Mouse (Mus musculus) heart, embryonic 12.5 days (tissue): ENCODE results near the gene Txnrd2. TPM values are rescaled to one million over a fixed set of nuclear protein-coding genes. Genes with fewer than 3 reads are reported as not detected.

Experiments used
- ATAC-seq: fragments of 200-750 bp; cut with Nextera tagmentation; 2 replicates; pipeline ENCODE4 v1.8.0; 2017; ENCODE audit warnings: moderate TSS enrichment, moderate library complexity; ENCODE audit not compliant: insufficient number of reproducible peaks, low FRiP score
- H3K27ac ChIP-seq: fragments of 300-500 bp; sonication (generic); 2 replicates; pipeline ENCODE4 v1.5.1; 2016; ENCODE audit warnings: mild to moderate bottlenecking, moderate library complexity; ENCODE audit not compliant: poor library complexity, severe bottlenecking
- H3K27me3 ChIP-seq: fragments of 300-500 bp; sonication (generic); replicated peaks from 2 replicates; pipeline ENCODE4 v1.6.1; 2016; ENCODE audit warnings: mild to moderate bottlenecking, moderate library complexity
- H3K36me3 ChIP-seq: fragments of 300-500 bp; sonication (generic); 2 replicates; pipeline ENCODE4 v1.6.1; 2016; ENCODE audit warnings: mild to moderate bottlenecking, moderate library complexity
- H3K4me1 ChIP-seq: fragments of 300-500 bp; sonication (generic); replicated peaks from 2 replicates; pipeline ENCODE4 v1.6.1; 2016; ENCODE audit warnings: mild to moderate bottlenecking
- H3K4me2 ChIP-seq: fragments of 300-500 bp; sonication (generic); 2 replicates; pipeline ENCODE4 v1.6.1; 2016; ENCODE audit warnings: mild to moderate bottlenecking, moderate library complexity
- H3K4me3 ChIP-seq: fragments of 300-500 bp; sonication (generic); 2 replicates; pipeline ENCODE4 v1.5.1; 2016; ENCODE audit warnings: mild to moderate bottlenecking
- H3K9ac ChIP-seq: fragments of 300-500 bp; sonication (generic); 2 replicates; pipeline ENCODE4 v1.6.1; 2016; ENCODE audit warnings: mild to moderate bottlenecking, moderate library complexity
- H3K9me3 ChIP-seq: fragments of 300-500 bp; sonication (generic); replicated peaks from 2 replicates; pipeline ENCODE4 v1.6.1; 2016; ENCODE audit warnings: mild to moderate bottlenecking, moderate library complexity
- WGBS: fragments of 180-500 bp; shearing (Covaris S2); methylation state at CpG from one replicate; pipeline ENCODE4 v1.1.7; 2016; 5-methylcytosine and 5-hydroxymethylcytosine counted together
- polyA plus RNA-seq: library from polyadenylated mRNA; unstranded; fragments of >200 nt; fragmentation: Nextera tagmentation; extraction: Ambion mirVana; gene quantifications from 2 replicates; pipeline ENCODE4 v1.2.1, GENCODE M21; 2016

Txnrd2 gene
- polyA plus RNA-seq, 1 experiment from 2014 or later: 34.9 TPM

DNA sequence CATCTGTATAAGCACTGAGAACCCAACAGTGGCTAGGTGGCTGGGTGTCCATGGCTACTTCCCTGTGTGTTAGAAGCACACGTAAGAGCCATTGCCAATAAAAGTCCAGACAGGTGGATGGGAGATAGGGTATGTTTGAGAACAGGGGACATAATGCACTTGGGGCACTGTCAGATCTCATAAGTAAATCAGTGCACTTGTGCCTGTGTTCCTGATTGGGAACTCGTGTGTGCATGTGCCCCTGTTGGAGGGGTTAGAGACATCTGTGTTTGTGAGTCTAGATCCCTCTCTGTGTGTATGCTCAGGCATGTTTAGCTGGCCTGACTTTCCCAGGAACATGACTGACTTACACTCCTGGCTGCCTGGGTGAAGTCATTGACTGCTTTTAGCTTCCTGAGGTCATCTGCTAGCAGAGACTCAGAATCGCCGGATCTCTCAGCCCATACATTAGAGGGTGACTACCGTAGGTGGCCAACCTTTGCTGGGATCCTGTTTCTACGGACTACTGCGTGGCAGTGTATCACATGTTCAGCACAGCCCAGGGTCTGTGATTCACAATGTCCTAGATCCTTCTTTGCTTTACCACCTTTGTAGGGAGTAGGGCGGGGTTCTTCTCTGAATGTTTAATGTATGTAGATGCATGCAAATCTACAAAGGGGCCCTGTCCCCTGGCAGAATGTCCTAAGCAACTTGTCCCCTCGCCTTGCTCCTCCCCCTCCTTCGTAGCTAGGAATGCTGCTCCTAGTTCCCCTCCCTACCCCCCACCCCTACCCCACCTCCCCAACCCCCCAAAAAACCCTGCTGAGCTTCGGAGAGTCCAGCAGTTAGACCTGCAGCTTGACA is 31.2 kb upstream of the Txnrd2 start:
- WGBS: 18% methylated on average over 11 of the region's 11 CpGs
- Histone ChIP-seq H3K27me3 (no peaks in the 10 kb centered on the region), H3K9ac (peak overlapping the region; percentile 57), H3K4me1 (peaks cover 54% of the 10 kb centered on the region), H3K27ac (peak overlapping the region; percentile 97), H3K4me3 (0 out of 2 replicates have a peak overlapping the region, but pooled peaks have one; percentile 3), H3K9me3 (no peaks in the 10 kb centered on the region), H3K4me2 (peak overlapping the region; percentile 53), H3K36me3 (peaks cover 33% of the 10 kb centered on the region)
- no peak for ATAC-seq

DNA sequence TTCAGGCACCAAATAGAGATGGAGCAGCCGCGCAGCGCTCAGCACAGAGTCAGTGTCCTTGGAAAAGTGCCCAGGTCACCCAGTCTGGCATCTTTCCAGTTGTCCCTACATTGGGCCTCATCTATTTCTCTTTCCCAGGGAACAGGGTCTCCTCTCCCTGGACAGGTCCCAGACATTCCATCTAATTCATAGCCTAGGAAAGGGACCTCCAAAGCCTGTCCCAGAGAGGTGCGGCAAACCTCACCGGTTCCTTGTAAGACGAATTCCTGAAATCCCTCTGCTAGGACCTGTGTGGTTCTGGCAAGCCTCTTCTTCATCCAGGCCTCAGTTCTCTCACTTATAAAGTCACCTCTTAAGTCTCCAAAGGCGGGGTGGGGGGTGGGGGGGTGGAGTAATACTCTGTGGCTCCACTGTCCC is 30.6 kb upstream of the Txnrd2 start:
- Histone ChIP-seq H3K27me3 (no peaks in the 10 kb centered on the region), H3K4me3 (0 out of 2 replicates have a peak overlapping the region, but pooled peaks have one; percentile 1), H3K4me2 (peak overlapping the region; percentile 53), H3K4me1 (peaks cover 60% of the 10 kb centered on the region), H3K36me3 (peaks cover 37% of the 10 kb centered on the region), H3K27ac (peak overlapping the region; percentile 97), H3K9me3 (no peaks in the 10 kb centered on the region), H3K9ac (peak overlapping the region; percentile 63)
- ATAC-seq: peak; percentile 26; the same call in 1 of the 2 replicates
- 21% methylated on average over 6 of the region's 7 CpGs for WGBS

DNA sequence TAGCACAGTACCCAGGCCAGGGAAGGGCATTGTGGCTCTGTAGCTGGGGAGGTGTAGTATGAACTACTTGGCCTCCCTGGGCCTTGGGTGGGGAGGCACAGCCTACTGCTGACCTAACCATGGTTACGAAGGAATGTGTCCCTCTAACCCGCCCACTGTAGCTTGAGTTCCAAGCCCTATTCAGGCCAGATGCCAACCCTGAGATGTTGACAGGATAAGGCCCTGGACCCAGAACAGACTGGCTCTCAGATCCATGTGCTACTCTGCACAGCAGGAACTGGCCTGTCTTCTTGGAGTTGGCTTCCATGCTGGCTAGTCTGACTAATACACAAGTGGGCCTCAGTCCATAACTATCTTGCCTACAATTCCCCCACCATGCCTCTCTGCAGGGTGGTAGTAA is 30.0 kb upstream of the Txnrd2 start:
- Histone ChIP-seq H3K4me2 (peak overlapping the region; percentile 53), H3K4me3 (no peak overlapping the region), H3K4me1 (peaks cover 66% of the 10 kb centered on the region), H3K9ac (peak overlapping the region; percentile 63), H3K27ac (peak overlapping the region; percentile 97), H3K27me3 (no peaks in the 10 kb centered on the region), H3K9me3 (no peaks in the 10 kb centered on the region), H3K36me3 (peaks cover 37% of the 10 kb centered on the region)
- no peak for ATAC-seq
- 54% methylated on average over 2 of the region's 2 CpGs for WGBS

DNA sequence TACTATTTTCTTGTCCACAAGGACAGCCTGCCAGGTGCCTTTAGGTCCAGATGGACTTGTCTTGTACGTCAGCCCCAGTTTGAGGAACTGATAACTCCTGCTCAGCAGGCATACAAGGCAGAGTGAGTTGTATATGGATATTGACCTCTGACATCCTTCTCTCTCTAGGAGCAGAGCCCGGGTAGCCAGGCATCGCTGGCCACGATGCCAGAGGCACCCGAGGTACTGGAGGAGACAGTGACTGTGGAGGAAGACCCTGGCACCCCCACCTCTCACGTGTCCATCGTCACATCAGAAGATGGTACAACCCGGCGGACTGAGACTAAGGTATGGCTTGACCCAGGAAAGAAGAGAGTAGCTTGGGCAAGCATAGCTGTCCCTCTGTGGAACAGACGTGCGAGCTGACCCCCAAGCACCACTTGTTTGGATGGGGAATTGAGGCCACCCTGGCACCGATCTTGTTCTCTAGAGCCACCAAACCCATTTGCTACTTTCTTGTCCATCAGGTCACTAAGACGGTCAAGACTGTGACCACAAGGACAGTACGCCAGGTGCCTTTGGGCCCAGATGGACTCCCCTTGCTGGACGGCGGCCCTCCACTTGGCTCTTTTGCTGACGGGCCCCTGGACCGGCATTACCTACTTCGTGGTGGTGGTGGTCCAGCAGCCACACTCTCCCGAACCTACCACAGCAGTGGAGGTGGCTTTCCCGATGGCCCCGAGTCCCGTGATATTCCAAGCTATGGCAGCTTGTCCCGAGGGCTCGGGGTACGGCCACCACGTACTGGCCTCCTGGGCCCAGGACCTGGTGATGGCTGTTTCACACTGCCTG is 29.2 kb upstream of the Txnrd2 start:
- H3K4me2 ChIP-seq: no peak overlapping the region
- no peak overlapping the region for H3K9ac ChIP-seq
- ATAC-seq: no peak
- H3K4me3 ChIP-seq: no peak overlapping the region
- peaks cover 71% of the 10 kb centered on the region for H3K4me1 ChIP-seq
- H3K9me3 ChIP-seq: no peaks in the 10 kb centered on the region
- H3K36me3 ChIP-seq: peaks cover 45% of the 10 kb centered on the region
- H3K27me3 ChIP-seq: no peaks in the 10 kb centered on the region
- WGBS: 93% methylated on average over 27 of the region's 27 CpGs
- H3K27ac ChIP-seq: peak overlapping the region; percentile 97

DNA sequence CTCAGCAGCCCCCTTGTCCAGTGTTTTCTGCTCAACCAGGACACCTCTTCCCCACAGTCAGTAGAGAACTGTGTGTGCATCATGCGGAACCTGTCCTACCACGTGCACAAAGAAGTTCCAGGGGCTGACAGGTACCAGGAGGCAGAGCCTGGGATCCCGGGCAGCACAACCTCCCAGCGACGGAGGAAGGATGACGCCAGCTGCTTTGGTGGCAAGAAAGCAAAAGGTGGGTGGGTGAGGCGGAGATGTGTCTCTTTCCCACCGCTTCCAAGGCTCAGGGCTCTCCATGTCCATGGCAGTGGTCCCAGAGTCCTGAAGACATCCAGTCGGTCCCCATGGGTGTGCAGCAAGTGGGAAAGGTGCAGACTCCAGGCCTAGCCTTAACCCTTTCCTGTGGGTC is 26.2 kb upstream of the Txnrd2 start:
- no peaks in the 10 kb centered on the region for H3K27me3 ChIP-seq
- H3K4me3 ChIP-seq: no peak overlapping the region
- no peak overlapping the region for H3K9ac ChIP-seq
- 77% methylated on average over 9 of the region's 9 CpGs for WGBS
- H3K36me3 ChIP-seq: peaks cover 75% of the 10 kb centered on the region
- no peak overlapping the region for H3K4me2 ChIP-seq
- no peaks in the 10 kb centered on the region for H3K9me3 ChIP-seq
- H3K27ac ChIP-seq: peak overlapping the region; percentile 26; the same call in 1 of the 2 replicates
- H3K4me1 ChIP-seq: peaks cover 43% of the 10 kb centered on the region
- ATAC-seq: no peak

DNA sequence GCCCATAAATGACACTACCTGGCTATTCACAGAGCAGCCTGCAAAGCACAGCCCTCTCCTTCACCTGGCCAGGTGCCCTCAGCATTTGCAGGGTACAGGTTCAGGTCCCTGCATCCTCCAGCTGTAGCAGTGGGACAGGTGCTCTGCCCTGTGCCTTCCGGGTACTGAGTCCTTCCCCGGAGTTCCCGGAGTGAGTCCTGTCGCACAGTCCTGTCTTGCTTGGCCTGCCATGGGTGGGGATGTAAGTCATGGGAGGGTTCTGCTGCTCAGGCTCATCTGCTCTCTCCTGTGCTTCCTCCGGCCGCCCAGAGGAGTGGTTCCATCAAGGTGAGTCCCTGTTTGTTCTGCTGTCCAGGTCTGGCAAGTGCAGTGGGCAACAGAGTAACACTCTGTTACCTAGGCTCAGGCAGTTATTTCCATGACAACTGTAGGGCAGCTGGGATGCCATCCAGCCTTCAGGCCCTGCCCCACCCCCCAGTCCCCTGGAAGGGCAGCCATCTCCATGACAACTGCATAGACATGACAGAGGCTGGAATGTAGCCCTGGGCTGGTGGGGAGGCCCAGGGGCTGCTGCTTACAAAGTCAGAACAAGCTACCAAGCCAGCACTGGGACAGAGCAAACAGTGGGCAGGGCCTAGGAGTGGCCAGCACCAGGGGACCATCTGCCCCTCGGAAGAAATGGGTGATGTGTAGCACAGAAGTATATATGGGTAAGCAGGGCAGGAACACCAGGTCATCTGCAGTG is 25.5 kb upstream of the Txnrd2 start:
- H3K4me3 ChIP-seq: no peak overlapping the region
- H3K4me2 ChIP-seq: 0 out of 2 replicates have a peak overlapping the region, but pooled peaks have one; percentile 5
- WGBS: 49% methylated on average over 7 of the region's 7 CpGs
- H3K27ac ChIP-seq: peak overlapping the region; percentile 26
- no peaks in the 10 kb centered on the region for H3K9me3 ChIP-seq
- ATAC-seq: peak; percentile 52
- peaks cover 81% of the 10 kb centered on the region for H3K36me3 ChIP-seq
- peaks cover 41% of the 10 kb centered on the region for H3K4me1 ChIP-seq
- no peak overlapping the region for H3K9ac ChIP-seq
- H3K27me3 ChIP-seq: no peaks in the 10 kb centered on the region

DNA sequence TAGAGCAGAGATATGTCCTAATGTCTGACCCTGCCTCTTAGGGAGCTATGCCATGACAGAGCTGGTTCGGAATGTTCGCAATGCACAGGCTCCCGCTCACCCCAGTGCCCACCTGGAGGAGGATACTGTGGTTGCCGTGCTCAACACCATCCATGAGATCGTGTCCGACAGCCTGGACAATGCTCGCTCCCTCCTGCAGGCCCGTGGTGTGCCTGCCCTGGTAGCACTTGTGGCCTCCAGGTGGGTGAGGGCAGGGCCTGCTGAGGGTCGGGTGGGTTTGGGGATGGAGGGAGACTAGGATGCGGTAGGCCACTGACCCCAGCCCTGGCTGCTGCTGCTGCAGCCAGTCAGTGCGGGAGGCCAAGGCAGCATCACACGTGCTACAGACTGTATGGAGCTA is 22.9 kb upstream of the Txnrd2 start:
- no peak for ATAC-seq
- WGBS: 85% methylated on average over 12 of the region's 12 CpGs
- H3K9me3 ChIP-seq: no peaks in the 10 kb centered on the region

DNA sequence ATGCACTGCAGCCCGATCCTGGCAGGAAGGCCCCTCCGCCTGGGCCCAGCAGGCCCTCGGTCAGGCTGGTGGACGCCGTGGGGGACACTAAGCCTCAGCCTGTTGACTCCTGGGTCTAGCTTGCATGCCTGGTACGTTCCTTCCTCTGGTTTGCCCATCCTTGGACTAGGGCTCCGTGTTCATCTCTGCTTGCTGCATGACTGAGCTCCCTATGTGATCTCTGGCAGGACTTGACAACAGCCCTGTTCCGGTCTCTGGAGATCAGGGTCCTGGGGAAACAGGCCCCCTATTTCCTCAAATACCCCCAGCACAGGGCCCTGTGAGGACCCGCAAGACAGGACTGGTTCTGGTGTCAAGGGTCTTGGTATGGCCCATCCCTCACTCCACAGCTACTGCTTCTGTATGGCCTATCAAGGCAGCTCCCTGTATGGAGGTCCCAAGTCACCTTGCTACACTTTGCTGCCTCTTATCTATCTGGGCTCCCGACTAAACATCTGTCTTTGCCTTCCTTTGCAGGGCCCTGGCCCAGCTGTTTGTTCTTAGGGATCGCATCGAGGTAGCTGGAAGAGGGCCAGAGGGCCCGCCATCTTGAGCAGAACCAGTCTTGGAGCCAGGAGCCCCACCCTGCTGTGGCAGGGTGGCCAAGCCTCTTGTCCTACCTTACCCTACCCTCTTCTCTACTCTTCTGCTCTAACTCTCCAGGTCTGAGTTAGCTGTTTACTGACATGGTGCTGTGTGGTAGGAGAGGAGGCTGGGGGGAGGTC is 20.9 kb upstream of the Txnrd2 start:
- no peak overlapping the region for H3K9ac ChIP-seq
- H3K4me3 ChIP-seq: no peak overlapping the region
- no peak overlapping the region for H3K27ac ChIP-seq
- no peaks in the 10 kb centered on the region for H3K9me3 ChIP-seq
- WGBS: 81% methylated on average over 13 of the region's 13 CpGs
- peaks cover 72% of the 10 kb centered on the region for H3K36me3 ChIP-seq
- H3K4me1 ChIP-seq: peaks cover 46% of the 10 kb centered on the region
- no peak for ATAC-seq
- no peaks in the 10 kb centered on the region for H3K27me3 ChIP-seq
- H3K4me2 ChIP-seq: no peak overlapping the region

More for the DNA sequence above, 22.9 kb upstream of the Txnrd2 start:
- Histone ChIP-seq H3K27ac (no peak overlapping the region), H3K4me3 (no peak overlapping the region), H3K9ac (no peak overlapping the region), H3K36me3 (peaks cover 74% of the 10 kb centered on the region), H3K4me2 (no peak overlapping the region), H3K27me3 (no peaks in the 10 kb centered on the region), H3K4me1 (peaks cover 45% of the 10 kb centered on the region)

DNA sequence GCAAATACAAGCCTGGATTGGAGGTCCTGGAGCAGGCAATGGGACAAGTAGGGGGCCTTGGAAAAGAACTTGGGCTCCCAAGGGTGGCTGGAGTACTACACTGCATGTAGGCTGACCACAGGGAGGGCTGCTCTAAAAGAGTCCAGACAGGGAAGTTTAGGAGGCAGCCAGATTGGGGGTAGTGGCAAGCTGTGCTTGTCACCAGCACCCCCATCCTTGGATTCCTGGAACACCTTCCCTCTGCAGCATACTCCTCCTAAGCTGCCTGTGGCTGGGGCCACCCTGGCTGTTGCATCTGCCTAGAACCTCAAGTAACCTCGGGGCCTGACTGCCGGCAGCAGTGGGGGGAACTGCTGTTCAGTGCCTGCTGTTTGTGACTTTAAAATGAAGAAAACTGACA is 20.3 kb upstream of the Txnrd2 start:
- Histone ChIP-seq H3K36me3 (peaks cover 76% of the 10 kb centered on the region), H3K27ac (no peak overlapping the region), H3K9me3 (no peaks in the 10 kb centered on the region), H3K9ac (no peak overlapping the region), H3K4me2 (no peak overlapping the region), H3K4me1 (peaks cover 40% of the 10 kb centered on the region), H3K4me3 (no peak overlapping the region), H3K27me3 (no peaks in the 10 kb centered on the region)
- ATAC-seq: no peak
- 71% methylated on average over 2 of the region's 2 CpGs for WGBS

DNA sequence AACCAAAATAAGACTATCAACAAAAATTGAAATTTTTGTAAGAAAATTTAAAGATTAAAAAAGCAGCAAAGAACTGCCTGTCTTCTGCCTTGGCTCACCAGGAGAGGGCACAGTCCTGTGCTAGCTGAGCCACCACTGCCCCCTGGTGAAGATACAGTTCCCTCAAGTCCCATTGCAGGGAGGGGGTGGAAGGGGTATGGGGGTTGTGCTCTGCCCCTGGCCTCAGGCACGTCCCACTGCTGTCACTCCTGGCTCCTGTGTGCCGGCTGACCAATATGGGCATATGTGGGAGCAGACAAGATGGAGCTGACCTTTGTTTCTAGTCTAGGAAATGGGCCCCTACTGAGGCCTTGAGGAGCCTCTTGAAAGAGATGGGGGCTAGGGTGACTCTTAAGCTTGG is 19.9 kb upstream of the Txnrd2 start:
- peaks cover 80% of the 10 kb centered on the region for H3K36me3 ChIP-seq
- H3K4me1 ChIP-seq: peaks cover 36% of the 10 kb centered on the region
- H3K4me2 ChIP-seq: no peak overlapping the region
- 7% methylated on average over 2 of the region's 2 CpGs for WGBS
- H3K4me3 ChIP-seq: no peak overlapping the region
- no peak overlapping the region for H3K9ac ChIP-seq
- no peak overlapping the region for H3K27ac ChIP-seq
- no peaks in the 10 kb centered on the region for H3K9me3 ChIP-seq
- H3K27me3 ChIP-seq: no peaks in the 10 kb centered on the region
- peak; percentile 51; the same call in 1 of the 2 replicates for ATAC-seq
